Mouse (Mus musculus): Measurements from ENCODE around the gene Snrnp48. TPM values are rescaled to one million over a fixed set of nuclear protein-coding genes. Genes with fewer than 3 reads are reported as not detected.

Gene Snrnp48
- 9.7 TPM for polyA plus RNA-seq (2015; fragmentation: Illumina TruSeq; extraction: RNeasy Lipid Tissue Mini Kit (QIAGEN cat#74804); ENCODE audit: insufficient read depth, low read depth, low replicate concordance)

GRCm38 (mm10) chr13:38204702-38205482 is at the start of gene Snrnp48:
Snrnp48 (plus strand) TSS chr13:38204938.

Other genes with a start within 250 kb of the Snrnp48 start
- gene Ssr1, start 210.7 kb upstream of the Snrnp48 start, polyA plus RNA-seq (2015; fragmentation: Illumina TruSeq; extraction: RNeasy Lipid Tissue Mini Kit (QIAGEN cat#74804); ENCODE audit: insufficient read depth, low read depth, low replicate concordance), result 17.7 TPM
- 9.2 TPM for gene Riok1, start 167.9 kb upstream of the Snrnp48 start, polyA plus RNA-seq (2015; fragmentation: Illumina TruSeq; extraction: RNeasy Lipid Tissue Mini Kit (QIAGEN cat#74804); ENCODE audit: insufficient read depth, low read depth, low replicate concordance)
- not detected for gene Cage1, start 167.9 kb upstream of the Snrnp48 start, polyA plus RNA-seq (2015; fragmentation: Illumina TruSeq; extraction: RNeasy Lipid Tissue Mini Kit (QIAGEN cat#74804); ENCODE audit: insufficient read depth, low read depth, low replicate concordance)
- 4.2 TPM for gene Dsp, start 53.6 kb upstream of the Snrnp48 start, polyA plus RNA-seq (2015; fragmentation: Illumina TruSeq; extraction: RNeasy Lipid Tissue Mini Kit (QIAGEN cat#74804); ENCODE audit: insufficient read depth, low read depth, low replicate concordance)
- 3.3 TPM for gene Bmp6, start 140.2 kb downstream of the Snrnp48 start, polyA plus RNA-seq (2015; fragmentation: Illumina TruSeq; extraction: RNeasy Lipid Tissue Mini Kit (QIAGEN cat#74804); ENCODE audit: insufficient read depth, low read depth, low replicate concordance)

All from pancreas, adult 10 weeks (tissue).